Mouse (Mus musculus): ENCODE results near the gene Sppl2b. TPM values are rescaled to one million over a fixed set of nuclear protein-coding genes. Genes with fewer than 3 reads are reported as not detected.

The Sppl2b gene
- polyA plus RNA-seq, 1 experiment from 2014 or later, result 69.3 TPM

- 84% methylated on average over 15 of the region's 15 CpGs for whole genome bisulfite sequencing
- Histone ChIP-seq H3K27me3 (ENCODE audit: control insufficient read depth, insufficient read depth, low read length) (peaks cover 37% of the 10 kb centered on the region), H3K4me2 (replicated peaks) (no peak overlapping the region)
These were observed 12.7 kb upstream of the Sppl2b start for GRCm38 (mm10) chr10:80842334-80842733.

GRCm38 (mm10) chr10:80843087-80843930 is 11.8 kb upstream of the Sppl2b start:
- H3K36me3 ChIP-seq (replicated peaks; ENCODE audit: control insufficient read depth, insufficient read depth), result no peaks in the 10 kb centered on the region
- H3K4me1 ChIP-seq (replicated peaks; ENCODE audit: control insufficient read depth, insufficient read depth, low read length), result peaks cover 5% of the 10 kb centered on the region; the same call in 1 of the 2 replicates
- peak overlapping the region; percentile 88 for H3K4me2 ChIP-seq (replicated peaks)
- peak overlapping the region; percentile 75 for H3K9ac ChIP-seq
- no peak overlapping the region for H3K27ac ChIP-seq
- ATAC-seq (ENCODE audit: low FRiP score) (no peak), DNase-seq (ENCODE audit: low spot score) (no peak)
- no peaks in the 10 kb centered on the region for H3K9me3 ChIP-seq (ENCODE audit: control insufficient read depth, low read length)
- peak overlapping the region; percentile 56 for H3K4me3 ChIP-seq (replicated peaks; ENCODE audit: low read length)
- WGBS, result 9% methylated on average over 28 of the region's 32 CpGs
- H3K27me3 ChIP-seq (ENCODE audit: control insufficient read depth, insufficient read depth, low read length), result peaks cover 33% of the 10 kb centered on the region

More at GRCm38 (mm10) chr10:80842334-80842733, 12.7 kb upstream of the Sppl2b start:
- ATAC-seq (ENCODE audit: low FRiP score), result no peak
- peaks cover 5% of the 10 kb centered on the region; the same call in 1 of the 2 replicates for H3K4me1 ChIP-seq (replicated peaks; ENCODE audit: control insufficient read depth, insufficient read depth, low read length)
- no peak overlapping the region for H3K27ac ChIP-seq
- no peak for DNase-seq (ENCODE audit: low spot score)
- no peak overlapping the region for H3K9ac ChIP-seq
- H3K36me3 ChIP-seq (replicated peaks; ENCODE audit: control insufficient read depth, insufficient read depth), result no peaks in the 10 kb centered on the region
- no peaks in the 10 kb centered on the region for H3K9me3 ChIP-seq (ENCODE audit: control insufficient read depth, low read length)
- H3K4me3 ChIP-seq (replicated peaks; ENCODE audit: low read length), result no peak overlapping the region

- Histone ChIP-seq H3K4me1 (replicated peaks; ENCODE audit: control insufficient read depth, insufficient read depth, low read length) (peaks cover 5% of the 10 kb centered on the region; the same call in 1 of the 2 replicates), H3K27me3 (ENCODE audit: control insufficient read depth, insufficient read depth, low read length) (peaks cover 33% of the 10 kb centered on the region), H3K4me2 (replicated peaks) (peak within 1 kb of the TSS; percentile 88), H3K4me3 (replicated peaks; ENCODE audit: low read length) (peak within 1 kb of the TSS; percentile 56), H3K9ac (peak within 1 kb of the TSS; percentile 75), H3K27ac (no peak within 1 kb of the TSS), H3K36me3 (replicated peaks; ENCODE audit: control insufficient read depth, insufficient read depth) (no peaks in the 10 kb centered on the region), H3K9me3 (ENCODE audit: control insufficient read depth, low read length) (no peaks in the 10 kb centered on the region)
- 4% methylated on average over 36 of the region's 51 CpGs for WGBS
- peak; percentile 70 for DNase-seq (ENCODE audit: low spot score)
- peak; percentile 44; the same call in 1 of the 2 replicates for ATAC-seq (ENCODE audit: low FRiP score)
These were observed 11.0 kb upstream of the Sppl2b start, which contains the start of gene Lingo3 for GRCm38 (mm10) chr10:80843931-80844547. Lingo3 (minus strand) TSS chr10:80844039.

- H3K9me3 ChIP-seq (ENCODE audit: control insufficient read depth, low read length), result no peaks in the 10 kb centered on the region
- H3K36me3 ChIP-seq (replicated peaks; ENCODE audit: control insufficient read depth, insufficient read depth), result no peaks in the 10 kb centered on the region; the same call in 1 of the 2 replicates
- H3K9ac ChIP-seq, result no peak overlapping the region
- no peak overlapping the region for H3K4me2 ChIP-seq (replicated peaks)
- DNase-seq (ENCODE audit: low spot score) (no peak), ATAC-seq (ENCODE audit: low FRiP score) (no peak)
- H3K4me3 ChIP-seq (replicated peaks; ENCODE audit: low read length), result no peak overlapping the region
- 65% methylated on average over 8 of the region's 8 CpGs for WGBS
- no peak overlapping the region for H3K27ac ChIP-seq
- peaks cover 5% of the 10 kb centered on the region; the same call in 1 of the 2 replicates for H3K4me1 ChIP-seq (replicated peaks; ENCODE audit: control insufficient read depth, insufficient read depth, low read length)
- peaks cover 33% of the 10 kb centered on the region for H3K27me3 ChIP-seq (ENCODE audit: control insufficient read depth, insufficient read depth, low read length)
These were observed 9.9 kb upstream of the Sppl2b start for GRCm38 (mm10) chr10:80845055-80845693.

- DNase-seq (ENCODE audit: low spot score) (no peak), ATAC-seq (ENCODE audit: low FRiP score) (no peak)
- H3K27me3 ChIP-seq (ENCODE audit: control insufficient read depth, insufficient read depth, low read length), result peaks cover 33% of the 10 kb centered on the region
- H3K4me3 ChIP-seq (replicated peaks; ENCODE audit: low read length), result no peak overlapping the region
- H3K36me3 ChIP-seq (replicated peaks; ENCODE audit: control insufficient read depth, insufficient read depth), result no peaks in the 10 kb centered on the region; the same call in 1 of the 2 replicates
- H3K9ac ChIP-seq, result no peak overlapping the region
- no peaks in the 10 kb centered on the region for H3K9me3 ChIP-seq (ENCODE audit: control insufficient read depth, low read length)
- WGBS, result 83% methylated on average over 12 of the region's 12 CpGs
- no peak overlapping the region for H3K27ac ChIP-seq
- H3K4me2 ChIP-seq (replicated peaks), result no peak overlapping the region
- H3K4me1 ChIP-seq (replicated peaks; ENCODE audit: control insufficient read depth, insufficient read depth, low read length), result peaks cover 5% of the 10 kb centered on the region; the same call in 1 of the 2 replicates
These were observed 9.3 kb upstream of the Sppl2b start for GRCm38 (mm10) chr10:80845732-80846131.

GRCm38 (mm10) chr10:80848571-80848970 is 6.5 kb upstream of the Sppl2b start:
- ATAC-seq (ENCODE audit: low FRiP score) (no peak), DNase-seq (ENCODE audit: low spot score) (no peak)
- H3K9me3 ChIP-seq (ENCODE audit: control insufficient read depth, low read length), result no peaks in the 10 kb centered on the region
- WGBS, result 12% methylated on average over 10 of the region's 10 CpGs
- no peak overlapping the region for H3K4me3 ChIP-seq (replicated peaks; ENCODE audit: low read length)
- H3K4me1 ChIP-seq (replicated peaks; ENCODE audit: control insufficient read depth, insufficient read depth, low read length), result peaks cover 2% of the 10 kb centered on the region; the same call in 1 of the 2 replicates
- H3K4me2 ChIP-seq (replicated peaks), result no peak overlapping the region
- no peak overlapping the region for H3K9ac ChIP-seq
- no peak overlapping the region for H3K27ac ChIP-seq
- H3K36me3 ChIP-seq (replicated peaks; ENCODE audit: control insufficient read depth, insufficient read depth), result peaks cover 23% of the 10 kb centered on the region
- peaks cover 20% of the 10 kb centered on the region for H3K27me3 ChIP-seq (ENCODE audit: control insufficient read depth, insufficient read depth, low read length)

- no peaks in the 10 kb centered on the region for H3K27me3 ChIP-seq (ENCODE audit: control insufficient read depth, insufficient read depth, low read length)
- peaks cover 25% of the 10 kb centered on the region for H3K4me1 ChIP-seq (replicated peaks; ENCODE audit: control insufficient read depth, insufficient read depth, low read length)
- peak overlapping the region; percentile 99 for H3K4me2 ChIP-seq (replicated peaks)
- ATAC-seq (ENCODE audit: low FRiP score) (no peak), DNase-seq (ENCODE audit: low spot score) (no peak)
- no peaks in the 10 kb centered on the region for H3K9me3 ChIP-seq (ENCODE audit: control insufficient read depth, low read length)
- peaks cover 23% of the 10 kb centered on the region for H3K36me3 ChIP-seq (replicated peaks; ENCODE audit: control insufficient read depth, insufficient read depth)
- no peak overlapping the region for H3K27ac ChIP-seq
- WGBS, result 20% methylated on average over 11 of the region's 11 CpGs
- H3K9ac ChIP-seq, result peak overlapping the region; percentile 83
- peak overlapping the region; percentile 94 for H3K4me3 ChIP-seq (replicated peaks; ENCODE audit: low read length)
These were observed 636 bp downstream of the Sppl2b start for GRCm38 (mm10) chr10:80855749-80856073.

GRCm38 (mm10) chr10:80856267-80856666 is 1.2 kb downstream of the Sppl2b start:
- 64% methylated on average over 3 of the region's 3 CpGs for WGBS
- ATAC-seq (ENCODE audit: low FRiP score) (no peak), DNase-seq (ENCODE audit: low spot score) (no peak)
- Histone ChIP-seq H3K9ac (peak overlapping the region; percentile 83), H3K27ac (no peak overlapping the region), H3K4me1 (replicated peaks; ENCODE audit: control insufficient read depth, insufficient read depth, low read length) (peaks cover 25% of the 10 kb centered on the region), H3K27me3 (ENCODE audit: control insufficient read depth, insufficient read depth, low read length) (no peaks in the 10 kb centered on the region), H3K9me3 (ENCODE audit: control insufficient read depth, low read length) (no peaks in the 10 kb centered on the region), H3K4me2 (replicated peaks) (peak overlapping the region; percentile 99), H3K36me3 (replicated peaks; ENCODE audit: control insufficient read depth, insufficient read depth) (peaks cover 20% of the 10 kb centered on the region), H3K4me3 (replicated peaks; ENCODE audit: low read length) (no peak overlapping the region)

- ATAC-seq (ENCODE audit: low FRiP score) (no peak), DNase-seq (ENCODE audit: low spot score) (no peak)
- Histone ChIP-seq H3K9ac (no peak overlapping the region), H3K4me1 (replicated peaks; ENCODE audit: control insufficient read depth, insufficient read depth, low read length) (peaks cover 25% of the 10 kb centered on the region), H3K4me2 (replicated peaks) (0 out of 2 replicates have a peak overlapping the region, but pooled peaks have one; percentile 2), H3K27me3 (ENCODE audit: control insufficient read depth, insufficient read depth, low read length) (no peaks in the 10 kb centered on the region), H3K36me3 (replicated peaks; ENCODE audit: control insufficient read depth, insufficient read depth) (peaks cover 20% of the 10 kb centered on the region), H3K9me3 (ENCODE audit: control insufficient read depth, low read length) (no peaks in the 10 kb centered on the region), H3K27ac (no peak overlapping the region), H3K4me3 (replicated peaks; ENCODE audit: low read length) (no peak overlapping the region)
- WGBS, result 84% methylated on average over 5 of the region's 5 CpGs
These were observed 1.8 kb downstream of the Sppl2b start for GRCm38 (mm10) chr10:80856908-80857307.
